Mouse (Mus musculus): ENCODE results near the gene Tmem189. TPM values are rescaled to one million over a fixed set of nuclear protein-coding genes. Genes with fewer than 3 reads are reported as not detected.
"Not testable (repeated sequence)": the region's sequence is repeated elsewhere in the genome, so short reads cannot be mapped to it uniquely, and the experiment has no call there.

The Tmem189 gene
- polyA plus RNA-seq, 1 experiment, result 288 TPM

- H3K27ac ChIP-seq (ENCODE audit: insufficient read depth, low read depth, low read length), result no peak overlapping the region
- no peak overlapping the region for H3K4me3 ChIP-seq (ENCODE audit: insufficient read depth, low read depth, low read length)
- TF ChIP-seq POLR2A (IDR thresholded peaks at IDR 0.05; ENCODE audit: low read depth, low read length) (no peak), CTCF (conservative IDR thresholded peaks at IDR 0.05; ENCODE audit: insufficient read depth, insufficient read length, low read depth, low read length) (no peak)
- peaks cover 18% of the 10 kb centered on the region for H3K4me1 ChIP-seq (ENCODE audit: control insufficient read depth, insufficient read depth, low read length)
- H3K36me3 ChIP-seq (ENCODE audit: control insufficient read depth, insufficient read depth, low read length), result no peaks in the 10 kb centered on the region
- no peaks in the 10 kb centered on the region for H3K27me3 ChIP-seq (replicated peaks; ENCODE audit: control insufficient read depth, insufficient read depth, low read length)
- DNase-seq, result no peak
- WGBS, result 86% methylated on average over 6 of the region's 6 CpGs
Measured at GRCm38 (mm10) chr2:167624368-167625075, 65.1 kb downstream of the Tmem189 start.

- Histone ChIP-seq H3K27ac (ENCODE audit: insufficient read depth, low read depth, low read length) (no peak overlapping the region), H3K27me3 (replicated peaks; ENCODE audit: control insufficient read depth, insufficient read depth, low read length) (no peaks in the 10 kb centered on the region)
- 29% methylated on average over 5 of the region's 5 CpGs for WGBS
Measured at GRCm38 (mm10) chr2:167622965-167623364, 66.7 kb downstream of the Tmem189 start.

GRCm38 (mm10) chr2:167622352-167622751 lies 67.3 kb downstream of the Tmem189 start:
- H3K36me3 ChIP-seq (ENCODE audit: control insufficient read depth, insufficient read depth, low read length), result no peaks in the 10 kb centered on the region
- no peak overlapping the region for H3K4me3 ChIP-seq (ENCODE audit: insufficient read depth, low read depth, low read length)
- peak; percentile 68 for DNase-seq
- 16% methylated on average over 13 of the region's 13 CpGs for WGBS
- peaks cover 13% of the 10 kb centered on the region for H3K4me1 ChIP-seq (ENCODE audit: control insufficient read depth, insufficient read depth, low read length)
- TF ChIP-seq CTCF (conservative IDR thresholded peaks at IDR 0.05; ENCODE audit: insufficient read depth, insufficient read length, low read depth, low read length) (no peak), POLR2A (IDR thresholded peaks at IDR 0.05; ENCODE audit: low read depth, low read length) (no peak)
- H3K27me3 ChIP-seq (replicated peaks; ENCODE audit: control insufficient read depth, insufficient read depth, low read length), result no peaks in the 10 kb centered on the region
- no peak overlapping the region for H3K27ac ChIP-seq (ENCODE audit: insufficient read depth, low read depth, low read length)

More at GRCm38 (mm10) chr2:167622965-167623364, 66.7 kb downstream of the Tmem189 start:
- no peak for DNase-seq
- TF ChIP-seq CTCF (conservative IDR thresholded peaks at IDR 0.05; ENCODE audit: insufficient read depth, insufficient read length, low read depth, low read length), result no peak
- TF ChIP-seq POLR2A (IDR thresholded peaks at IDR 0.05; ENCODE audit: low read depth, low read length), result no peak
- Histone ChIP-seq H3K36me3 (ENCODE audit: control insufficient read depth, insufficient read depth, low read length) (no peaks in the 10 kb centered on the region), H3K4me3 (ENCODE audit: insufficient read depth, low read depth, low read length) (no peak overlapping the region), H3K4me1 (ENCODE audit: control insufficient read depth, insufficient read depth, low read length) (peaks cover 13% of the 10 kb centered on the region)

- no peaks in the 10 kb centered on the region for H3K27me3 ChIP-seq (replicated peaks; ENCODE audit: control insufficient read depth, insufficient read depth, low read length)
- TF ChIP-seq POLR2A (IDR thresholded peaks at IDR 0.05; ENCODE audit: low read depth, low read length) (no peak), CTCF (conservative IDR thresholded peaks at IDR 0.05; ENCODE audit: insufficient read depth, insufficient read length, low read depth, low read length) (no peak)
- DNase-seq, result no peak
- WGBS, result 62% methylated on average over 9 of the region's 9 CpGs
- H3K4me1 ChIP-seq (ENCODE audit: control insufficient read depth, insufficient read depth, low read length), result peaks cover 13% of the 10 kb centered on the region
- H3K36me3 ChIP-seq (ENCODE audit: control insufficient read depth, insufficient read depth, low read length), result no peaks in the 10 kb centered on the region
- H3K27ac ChIP-seq (ENCODE audit: insufficient read depth, low read depth, low read length), result no peak overlapping the region
- H3K4me3 ChIP-seq (ENCODE audit: insufficient read depth, low read depth, low read length), result no peak overlapping the region
Measured at GRCm38 (mm10) chr2:167621255-167622087, 68.2 kb downstream of the Tmem189 start.

GRCm38 (mm10) chr2:167617472-167617871 lies 72.2 kb downstream of the Tmem189 start:
- H3K36me3 ChIP-seq (ENCODE audit: control insufficient read depth, insufficient read depth, low read length), result no peaks in the 10 kb centered on the region
- TF ChIP-seq CTCF (conservative IDR thresholded peaks at IDR 0.05; ENCODE audit: insufficient read depth, insufficient read length, low read depth, low read length) (no peak), POLR2A (IDR thresholded peaks at IDR 0.05; ENCODE audit: low read depth, low read length) (no peak)
- no peaks in the 10 kb centered on the region for H3K27me3 ChIP-seq (replicated peaks; ENCODE audit: control insufficient read depth, insufficient read depth, low read length)
- 69% methylated on average over 4 of the region's 4 CpGs for WGBS
- H3K4me3 ChIP-seq (ENCODE audit: insufficient read depth, low read depth, low read length), result no peak overlapping the region
- no peak overlapping the region for H3K27ac ChIP-seq (ENCODE audit: insufficient read depth, low read depth, low read length)
- DNase-seq, result no peak
- peaks cover 7% of the 10 kb centered on the region for H3K4me1 ChIP-seq (ENCODE audit: control insufficient read depth, insufficient read depth, low read length)

- WGBS, result 40% methylated on average over 3 of the region's 3 CpGs
- DNase-seq, result no peak
- Histone ChIP-seq H3K4me3 (ENCODE audit: insufficient read depth, low read depth, low read length) (no peak overlapping the region), H3K4me1 (ENCODE audit: control insufficient read depth, insufficient read depth, low read length) (peaks cover 3% of the 10 kb centered on the region), H3K27me3 (replicated peaks; ENCODE audit: control insufficient read depth, insufficient read depth, low read length) (no peaks in the 10 kb centered on the region), H3K36me3 (ENCODE audit: control insufficient read depth, insufficient read depth, low read length) (no peaks in the 10 kb centered on the region), H3K27ac (ENCODE audit: insufficient read depth, low read depth, low read length) (no peak overlapping the region)
- TF ChIP-seq CTCF (conservative IDR thresholded peaks at IDR 0.05; ENCODE audit: insufficient read depth, insufficient read length, low read depth, low read length) (no peak), POLR2A (IDR thresholded peaks at IDR 0.05; ENCODE audit: low read depth, low read length) (no peak)
Measured at GRCm38 (mm10) chr2:167617034-167617433, 72.6 kb downstream of the Tmem189 start.

GRCm38 (mm10) chr2:167613335-167613734 lies 76.3 kb downstream of the Tmem189 start:
- not testable (repeated sequence) for H3K36me3 ChIP-seq (ENCODE audit: control insufficient read depth, insufficient read depth, low read length); DNase-seq; H3K27ac ChIP-seq (ENCODE audit: insufficient read depth, low read depth, low read length); H3K4me3 ChIP-seq (ENCODE audit: insufficient read depth, low read depth, low read length); H3K4me1 ChIP-seq (ENCODE audit: control insufficient read depth, insufficient read depth, low read length); H3K27me3 ChIP-seq (replicated peaks; ENCODE audit: control insufficient read depth, insufficient read depth, low read length)
- 95% methylated on average over 7 of the region's 7 CpGs for WGBS

Data from kidney, adult 2 months (tissue).